Mouse (Mus musculus): ENCODE data around the gene Nrip3. TPM values are rescaled to one million over a fixed set of nuclear protein-coding genes. Genes with fewer than 3 reads are reported as not detected.

Gene Nrip3
- polyA plus RNA-seq, 2 experiments = 0.13 to 0.22 TPM

- Histone ChIP-seq H3K4me1 (replicated peaks; ENCODE audit: control insufficient read depth in 2 of 2, insufficient read depth in 2 of 2, low read length in 1 of 2) (no peaks in the 10 kb centered on the region), H3K9me3 (ENCODE audit: control insufficient read depth, low read length) (no peaks in the 10 kb centered on the region), H3K9ac (replicated peaks) (no peak overlapping the region), H3K4me2 (ENCODE audit: low read depth) (no peak overlapping the region), H3K27ac (no peak overlapping the region), H3K36me3 (replicated peaks; ENCODE audit: control insufficient read depth, insufficient read depth, low read depth) (no peaks in the 10 kb centered on the region), H3K4me3 (ENCODE audit: insufficient read depth in 1 of 2, low read depth in 2 of 2, low read length in 2 of 2) (no peak overlapping the region), H3K27me3 (ENCODE audit: control insufficient read depth, insufficient read depth, low read length) (no peaks in the 10 kb centered on the region)
- 42% methylated on average over 1 of the region's 1 CpGs for WGBS (ENCODE audit: insufficient replicate concordance)
- DNase-seq (ENCODE audit: low read depth in 3 of 3, low spot score in 3 of 3) (no peak), ATAC-seq (ENCODE audit: insufficient read depth) (no peak)
- no peak for TF ChIP-seq CTCF (IDR thresholded peaks at IDR 0.05; ENCODE audit: low read depth)
- no peak for TF ChIP-seq EP300 (IDR thresholded peaks at IDR 0.05; ENCODE audit: low read depth)
These were observed 21.7 kb upstream of the Nrip3 start for GRCm38 (mm10) chr7:109803516-109803915.

GRCm38 (mm10) chr7:109800626-109801025, 18.8 kb upstream of the Nrip3 start:
- TF ChIP-seq EP300 (IDR thresholded peaks at IDR 0.05; ENCODE audit: low read depth) = no peak
- no peak for TF ChIP-seq CTCF (IDR thresholded peaks at IDR 0.05; ENCODE audit: low read depth)
- Histone ChIP-seq H3K36me3 (replicated peaks; ENCODE audit: control insufficient read depth, insufficient read depth, low read depth) (no peaks in the 10 kb centered on the region), H3K4me1 (replicated peaks; ENCODE audit: control insufficient read depth in 2 of 2, insufficient read depth in 2 of 2, low read length in 1 of 2) (no peaks in the 10 kb centered on the region), H3K9me3 (ENCODE audit: control insufficient read depth, low read length) (no peaks in the 10 kb centered on the region), H3K9ac (replicated peaks) (no peak overlapping the region), H3K27ac (no peak overlapping the region), H3K4me2 (ENCODE audit: low read depth) (no peak overlapping the region), H3K4me3 (ENCODE audit: insufficient read depth in 1 of 2, low read depth in 2 of 2, low read length in 2 of 2) (no peak overlapping the region), H3K27me3 (ENCODE audit: control insufficient read depth, insufficient read depth, low read length) (no peaks in the 10 kb centered on the region)
- no peak for DNase-seq (ENCODE audit: low read depth in 3 of 3, low spot score in 3 of 3)
- ATAC-seq (ENCODE audit: insufficient read depth) = no peak
- 52% methylated on average over 4 of the region's 4 CpGs for WGBS (ENCODE audit: insufficient replicate concordance)

- no peak for ATAC-seq (ENCODE audit: insufficient read depth)
- Histone ChIP-seq H3K4me2 (ENCODE audit: low read depth) (no peak overlapping the region), H3K27ac (no peak overlapping the region), H3K4me1 (replicated peaks; ENCODE audit: control insufficient read depth in 2 of 2, insufficient read depth in 2 of 2, low read length in 1 of 2) (no peaks in the 10 kb centered on the region), H3K4me3 (ENCODE audit: insufficient read depth in 1 of 2, low read depth in 2 of 2, low read length in 2 of 2) (no peak overlapping the region), H3K36me3 (replicated peaks; ENCODE audit: control insufficient read depth, insufficient read depth, low read depth) (no peaks in the 10 kb centered on the region), H3K9me3 (ENCODE audit: control insufficient read depth, low read length) (no peaks in the 10 kb centered on the region), H3K27me3 (ENCODE audit: control insufficient read depth, insufficient read depth, low read length) (no peaks in the 10 kb centered on the region), H3K9ac (replicated peaks) (no peak overlapping the region)
- no peak for TF ChIP-seq CTCF (IDR thresholded peaks at IDR 0.05; ENCODE audit: low read depth)
- no peak for TF ChIP-seq EP300 (IDR thresholded peaks at IDR 0.05; ENCODE audit: low read depth)
- 78% methylated on average over 11 of the region's 11 CpGs for WGBS (ENCODE audit: insufficient replicate concordance)
- no peak for DNase-seq (ENCODE audit: low read depth in 3 of 3, low spot score in 3 of 3)
These were observed 17.3 kb upstream of the Nrip3 start for GRCm38 (mm10) chr7:109799168-109799567.

GRCm38 (mm10) chr7:109795564-109795963, 13.7 kb upstream of the Nrip3 start:
- ATAC-seq (ENCODE audit: insufficient read depth) = no peak
- H3K27me3 ChIP-seq (ENCODE audit: control insufficient read depth, insufficient read depth, low read length) = no peaks in the 10 kb centered on the region
- no peaks in the 10 kb centered on the region for H3K4me1 ChIP-seq (replicated peaks; ENCODE audit: control insufficient read depth in 2 of 2, insufficient read depth in 2 of 2, low read length in 1 of 2)
- H3K4me2 ChIP-seq (ENCODE audit: low read depth) = no peak overlapping the region
- TF ChIP-seq CTCF (IDR thresholded peaks at IDR 0.05; ENCODE audit: low read depth) = no peak
- TF ChIP-seq EP300 (IDR thresholded peaks at IDR 0.05; ENCODE audit: low read depth) = no peak
- H3K27ac ChIP-seq = no peak overlapping the region
- DNase-seq (ENCODE audit: low read depth in 3 of 3, low spot score in 3 of 3) = no peak
- 34% methylated on average over 5 of the region's 5 CpGs for WGBS (ENCODE audit: insufficient replicate concordance)
- no peak overlapping the region for H3K9ac ChIP-seq (replicated peaks)
- H3K36me3 ChIP-seq (replicated peaks; ENCODE audit: control insufficient read depth, insufficient read depth, low read depth) = no peaks in the 10 kb centered on the region
- no peak overlapping the region for H3K4me3 ChIP-seq (ENCODE audit: insufficient read depth in 1 of 2, low read depth in 2 of 2, low read length in 2 of 2)
- H3K9me3 ChIP-seq (ENCODE audit: control insufficient read depth, low read length) = no peaks in the 10 kb centered on the region

- ATAC-seq (ENCODE audit: insufficient read depth) (no peak), DNase-seq (ENCODE audit: low read depth in 3 of 3, low spot score in 3 of 3) (no peak)
- TF ChIP-seq EP300 (IDR thresholded peaks at IDR 0.05; ENCODE audit: low read depth) = no peak
- no peak for TF ChIP-seq CTCF (IDR thresholded peaks at IDR 0.05; ENCODE audit: low read depth)
- H3K27me3 ChIP-seq (ENCODE audit: control insufficient read depth, insufficient read depth, low read length) = no peaks in the 10 kb centered on the region
- WGBS (ENCODE audit: insufficient replicate concordance) = 48% methylated on average over 2 of the region's 2 CpGs
- H3K4me1 ChIP-seq (replicated peaks; ENCODE audit: control insufficient read depth in 2 of 2, insufficient read depth in 2 of 2, low read length in 1 of 2) = no peaks in the 10 kb centered on the region
- H3K4me3 ChIP-seq (ENCODE audit: insufficient read depth in 1 of 2, low read depth in 2 of 2, low read length in 2 of 2) = no peak overlapping the region
- H3K36me3 ChIP-seq (replicated peaks; ENCODE audit: control insufficient read depth, insufficient read depth, low read depth) = no peaks in the 10 kb centered on the region
- H3K4me2 ChIP-seq (ENCODE audit: low read depth) = no peak overlapping the region
- no peak overlapping the region for H3K27ac ChIP-seq
- H3K9ac ChIP-seq (replicated peaks) = no peak overlapping the region
- H3K9me3 ChIP-seq (ENCODE audit: control insufficient read depth, low read length) = no peaks in the 10 kb centered on the region
These were observed 12.7 kb upstream of the Nrip3 start for GRCm38 (mm10) chr7:109794556-109794955.
